9 mouse cellular contexts compared by ENCODE assay signal in genomic region chr17:35549437-35550142, GRCm38 (mm10). TPM values are rescaled to one million over a fixed set of nuclear protein-coding genes. Genes with fewer than 3 reads are reported as not detected.
DNase-seq lines count a peak whose midpoint lies in the region; ATAC-seq and TF ChIP-seq lines count a peak whose summit lies in the region.
"Had no signal": no experiment of that assay in that cellular context is flagged by ENCODE, and none has a peak within 500 bp of the region (broad histone marks: within the 10 kb centered on the region; RNA-seq: fewer than 3 reads in every experiment).

No protein-coding gene starts in this region.

- 0 out of 2 replicates have a peak overlapping the region, but pooled peaks have one; percentile 27 for H3K27ac ChIP-seq in forebrain, embryonic 14.5 days (ENCODE audit: low read depth, low read length)
- H3K27ac ChIP-seq in heart, postnatal 0 days (ENCODE audit: low read depth), result peak overlapping the region; percentile 96
- peak overlapping the region; percentile 88 for H3K27ac ChIP-seq in layer of hippocampus, adult 2 months
- peak overlapping the region; percentile 82 for H3K27ac ChIP-seq in lung, embryonic 16.5 days (ENCODE audit: low read length)
- H3K27ac ChIP-seq in stomach, postnatal 0 days (replicated peaks), result peak overlapping the region; percentile 95
- H3K27ac ChIP-seq: liver, embryonic 15.5 days had no signal

- H3K4me1 ChIP-seq in forebrain, embryonic 14.5 days (ENCODE audit: control insufficient read depth, insufficient read depth, low read length), result 0 out of 2 replicates have a peak, but pooled peaks cover 3% of the 10 kb centered on the region
- peaks cover 31% of the 10 kb centered on the region for H3K4me1 ChIP-seq in heart, postnatal 0 days (ENCODE audit: control insufficient read depth, insufficient read depth)
- peaks cover 14% of the 10 kb centered on the region for H3K4me1 ChIP-seq in lung, embryonic 16.5 days (replicated peaks; ENCODE audit: control insufficient read depth, insufficient read depth, low read length)
- no peaks in the 10 kb centered on the region for H3K4me1 ChIP-seq in stomach, postnatal 0 days (replicated peaks; ENCODE audit: control insufficient read depth, insufficient read depth)
- H3K4me1 ChIP-seq: liver, embryonic 15.5 days had no signal

- peak; percentile 86 for DNase-seq in retina, adult 2 months (ENCODE audit: low read depth, low spot score)
- no peak for DNase-seq in retina, embryonic 14.5 days (ENCODE audit: low spot score)
- DNase-seq in forebrain, embryonic 14.5 days (ENCODE audit: low spot score), result peak; percentile 31
- peak; percentile 97 for DNase-seq in heart, postnatal 0 days (ENCODE audit: low spot score)
- DNase-seq in layer of hippocampus, adult 2 months (ENCODE audit: low spot score in 2 of 2), result peak; percentile 55 to 69
- peak; percentile 75 for DNase-seq in stomach, postnatal 0 days (ENCODE audit: low spot score)
- no peak for DNase-seq in c-Kit-positive CD71-positive TER-119-positive erythroid progenitor cells, embryonic 14.5 days (ENCODE audit: low spot score)

- H3K27me3 ChIP-seq in forebrain, embryonic 14.5 days (replicated peaks; ENCODE audit: control insufficient read depth, insufficient read depth, low read length), result no peaks in the 10 kb centered on the region
- H3K27me3 ChIP-seq in heart, postnatal 0 days (ENCODE audit: control insufficient read depth, insufficient read depth, low read length), result no peaks in the 10 kb centered on the region
- H3K27me3 ChIP-seq in lung, embryonic 16.5 days (ENCODE audit: control insufficient read depth, insufficient read depth, low read depth, low read length), result no peaks in the 10 kb centered on the region
- no peaks in the 10 kb centered on the region for H3K27me3 ChIP-seq in stomach, postnatal 0 days (ENCODE audit: control insufficient read depth, insufficient read depth, low read length)

- 0 out of 2 replicates have a peak overlapping the region, but pooled peaks have one; percentile 2 for H3K4me2 ChIP-seq in forebrain, embryonic 14.5 days (ENCODE audit: low read length)
- peak overlapping the region; percentile 49 for H3K4me2 ChIP-seq in heart, postnatal 0 days (ENCODE audit: low read depth, low read length)
- peak overlapping the region; percentile 28 for H3K4me2 ChIP-seq in lung, embryonic 16.5 days (ENCODE audit: low read depth, low read length)
- peak overlapping the region; percentile 14; the same call in 1 of the 2 replicates for H3K4me2 ChIP-seq in stomach, postnatal 0 days (replicated peaks; ENCODE audit: low read depth)
- H3K4me2 ChIP-seq: liver, embryonic 15.5 days had no signal

- H3K4me3 ChIP-seq in forebrain, embryonic 14.5 days (ENCODE audit: low read depth, low read length), result no peak overlapping the region
- H3K4me3 ChIP-seq in heart, postnatal 0 days (ENCODE audit: low read depth, low read length), result no peak overlapping the region
- no peak overlapping the region; the same call in 1 of the 2 replicates for H3K4me3 ChIP-seq in layer of hippocampus, adult 2 months
- H3K4me3 ChIP-seq in lung, embryonic 16.5 days (ENCODE audit: low read length), result no peak overlapping the region
- H3K4me3 ChIP-seq in stomach, postnatal 0 days (ENCODE audit: low read depth, low read length), result no peak overlapping the region
- H3K4me3 ChIP-seq: liver, embryonic 15.5 days had no signal

- peak; percentile 55; the same call in 1 of the 2 replicates for TF ChIP-seq EP300 in heart, postnatal 0 days (IDR thresholded peaks at IDR 0.05; ENCODE audit: low read depth)
- TF ChIP-seq EP300 in stomach, postnatal 0 days (optimal IDR thresholded peaks at IDR 0.05), result no peak

- H3K9me3 ChIP-seq in forebrain, embryonic 14.5 days (replicated peaks; ENCODE audit: control insufficient read depth, low read length), result no peaks in the 10 kb centered on the region
- no peaks in the 10 kb centered on the region for H3K9me3 ChIP-seq in heart, postnatal 0 days (replicated peaks; ENCODE audit: control insufficient read depth, low read length)
- no peaks in the 10 kb centered on the region for H3K9me3 ChIP-seq in lung, embryonic 16.5 days (ENCODE audit: control insufficient read depth, low read length)
- H3K9me3 ChIP-seq in stomach, postnatal 0 days (ENCODE audit: control insufficient read depth, low read length), result no peaks in the 10 kb centered on the region
- H3K9me3 ChIP-seq: liver, embryonic 15.5 days had no signal

- no peak overlapping the region for H3K9ac ChIP-seq in forebrain, embryonic 14.5 days (ENCODE audit: low read length)
- peak overlapping the region; percentile 28; the same call in 1 of the 2 replicates for H3K9ac ChIP-seq in heart, postnatal 0 days (replicated peaks; ENCODE audit: low read depth, low read length)
- H3K9ac ChIP-seq in lung, embryonic 16.5 days (ENCODE audit: low read length), result peak overlapping the region; percentile 33; the same call in 1 of the 2 replicates
- H3K9ac ChIP-seq in stomach, postnatal 0 days (ENCODE audit: low read length), result peak overlapping the region; percentile 31; the same call in 1 of the 2 replicates
- H3K9ac ChIP-seq: liver, embryonic 15.5 days had no signal

- TF ChIP-seq CTCF in heart, postnatal 0 days (IDR thresholded peaks at IDR 0.05; ENCODE audit: low read depth), result no peak
- TF ChIP-seq CTCF in layer of hippocampus, adult 2 months (conservative IDR thresholded peaks at IDR 0.05), result no peak
- no peak for TF ChIP-seq CTCF in stomach, postnatal 0 days (IDR thresholded peaks at IDR 0.05; ENCODE audit: low read depth)

- H3K36me3 ChIP-seq in forebrain, embryonic 14.5 days (ENCODE audit: control insufficient read depth, insufficient read depth, low read length), result no peaks in the 10 kb centered on the region
- H3K36me3 ChIP-seq in heart, postnatal 0 days (replicated peaks; ENCODE audit: control insufficient read depth, insufficient read depth, low read length), result no peaks in the 10 kb centered on the region
- H3K36me3 ChIP-seq in lung, embryonic 16.5 days (ENCODE audit: control insufficient read depth, insufficient read depth, low read length), result no peaks in the 10 kb centered on the region
- no peaks in the 10 kb centered on the region for H3K36me3 ChIP-seq in stomach, postnatal 0 days (ENCODE audit: control insufficient read depth, insufficient read depth, low read length)
- H3K36me3 ChIP-seq: liver, embryonic 15.5 days had no signal

- 45% methylated on average over 15 of the region's 15 CpGs for WGBS in forebrain, embryonic 14.5 days
- WGBS in heart, postnatal 0 days, result 11% methylated on average over 15 of the region's 15 CpGs
- 25% methylated on average over 15 of the region's 15 CpGs for WGBS in lung, embryonic 16.5 days
- 27% methylated on average over 15 of the region's 15 CpGs for WGBS in stomach, postnatal 0 days

- peak; percentile 52; the same call in 1 of the 2 replicates for ATAC-seq in forebrain, embryonic 14.5 days
- peak; percentile 96 for ATAC-seq in heart, postnatal 0 days (ENCODE audit: insufficient read depth, low read depth)
- peak; percentile 81 for ATAC-seq in lung, embryonic 16.5 days (ENCODE audit: low read depth)
- ATAC-seq in stomach, postnatal 0 days (ENCODE audit: low FRiP score, low TSS enrichment), result peak; percentile 82

RNA-seq across cellular contexts. Expression of gene Cdsn, which starts 2.3 kb away (rescaled TPM):
- 0.06 TPM in 1 of 2 replicates, not detected in the other for polyA plus RNA-seq in forebrain, embryonic 14.5 days (2014; fragmentation: Nextera tagmentation; extraction: Ambion mirVana)
- total RNA-seq in heart, postnatal 0 days (2014; rRNA removed; ENCODE audit: low replicate concordance), result 0.23 and 0.89 TPM in 2 replicates
- polyA plus RNA-seq in heart, postnatal 0 days (2015; fragmentation: Nextera tagmentation; extraction: Ambion mirVana), result 0.37 and 0.48 TPM in 2 replicates
- under 1 TPM in 1 of 2 experiments, not detected in 1; 0.25 TPM for total RNA-seq in layer of hippocampus, adult 2 months (2021)
- polyA plus RNA-seq in lung, embryonic 16.5 days (2015; fragmentation: Nextera tagmentation; extraction: Ambion mirVana), result 0.05 and 0.13 TPM in 2 replicates
- polyA plus RNA-seq in stomach, postnatal 0 days (2015; fragmentation: Nextera tagmentation; extraction: Ambion mirVana), result 106 and 139 TPM in 2 replicates

RNA-seq across cellular contexts. Expression of gene Psors1c2, which starts 16.6 kb away (rescaled TPM):
- 0.28 and 0.36 TPM in 2 replicates for polyA plus RNA-seq in forebrain, embryonic 14.5 days (2014; fragmentation: Nextera tagmentation; extraction: Ambion mirVana)
- total RNA-seq in heart, postnatal 0 days (2014; rRNA removed; ENCODE audit: low replicate concordance), result 1.3 TPM in 1 of 2 replicates, not detected in the other
- polyA plus RNA-seq in heart, postnatal 0 days (2015; fragmentation: Nextera tagmentation; extraction: Ambion mirVana), result 0.14 TPM in 1 of 2 replicates, not detected in the other
- 1 to 10 TPM in 1 of 2 experiments, under 1 TPM in 1; 0.59 to 1.1 TPM for total RNA-seq in layer of hippocampus, adult 2 months (2021)
- polyA plus RNA-seq in lung, embryonic 16.5 days (2015; fragmentation: Nextera tagmentation; extraction: Ambion mirVana), result 0.69 and 0.79 TPM in 2 replicates
- 66.1 and 66.8 TPM in 2 replicates for polyA plus RNA-seq in stomach, postnatal 0 days (2015; fragmentation: Nextera tagmentation; extraction: Ambion mirVana)

RNA-seq across cellular contexts. Expression of gene 2300002M23Rik, which starts 17.7 kb away (rescaled TPM):
- polyA plus RNA-seq in forebrain, embryonic 14.5 days (2014; fragmentation: Nextera tagmentation; extraction: Ambion mirVana), result not detected in 2 replicates
- total RNA-seq in heart, postnatal 0 days (2014; rRNA removed; ENCODE audit: low replicate concordance), result not detected in 2 replicates
- not detected in 2 replicates for polyA plus RNA-seq in heart, postnatal 0 days (2015; fragmentation: Nextera tagmentation; extraction: Ambion mirVana)
- total RNA-seq in layer of hippocampus, adult 2 months (2021), result not detected
- 0.11 TPM in 1 of 2 replicates, not detected in the other for polyA plus RNA-seq in lung, embryonic 16.5 days (2015; fragmentation: Nextera tagmentation; extraction: Ambion mirVana)
- polyA plus RNA-seq in stomach, postnatal 0 days (2015; fragmentation: Nextera tagmentation; extraction: Ambion mirVana), result 234 and 311 TPM in 2 replicates
- polyA plus RNA-seq: liver, embryonic 15.5 days had no signal

RNA-seq across cellular contexts. Expression of gene Cchcr1, which starts 32.7 kb away (rescaled TPM):
- polyA plus RNA-seq in forebrain, embryonic 14.5 days (2014; fragmentation: Nextera tagmentation; extraction: Ambion mirVana), result 4.7 and 6.5 TPM in 2 replicates
- total RNA-seq in heart, postnatal 0 days (2014; rRNA removed; ENCODE audit: low replicate concordance), result 4.8 and 30.8 TPM in 2 replicates
- polyA plus RNA-seq in heart, postnatal 0 days (2015; fragmentation: Nextera tagmentation; extraction: Ambion mirVana), result 4.5 and 4.8 TPM in 2 replicates
- total RNA-seq in layer of hippocampus, adult 2 months (2021), result 10 to 100 TPM; 11.0 to 12.6 TPM
- polyA plus RNA-seq in lung, embryonic 16.5 days (2015; fragmentation: Nextera tagmentation; extraction: Ambion mirVana), result 23.3 and 24.0 TPM in 2 replicates
- 7.1 and 7.4 TPM in 2 replicates for polyA plus RNA-seq in stomach, postnatal 0 days (2015; fragmentation: Nextera tagmentation; extraction: Ambion mirVana)

RNA-seq across cellular contexts. Expression of gene Tcf19, which starts 33.0 kb away (rescaled TPM):
- 40.8 and 48.8 TPM in 2 replicates for polyA plus RNA-seq in forebrain, embryonic 14.5 days (2014; fragmentation: Nextera tagmentation; extraction: Ambion mirVana)
- 58.8 and 68.0 TPM in 2 replicates for total RNA-seq in heart, postnatal 0 days (2014; rRNA removed; ENCODE audit: low replicate concordance)
- 21.3 and 23.3 TPM in 2 replicates for polyA plus RNA-seq in heart, postnatal 0 days (2015; fragmentation: Nextera tagmentation; extraction: Ambion mirVana)
- 1 to 10 TPM; 4.7 to 7.2 TPM for total RNA-seq in layer of hippocampus, adult 2 months (2021)
- 91.9 and 96.7 TPM in 2 replicates for polyA plus RNA-seq in lung, embryonic 16.5 days (2015; fragmentation: Nextera tagmentation; extraction: Ambion mirVana)
- polyA plus RNA-seq in stomach, postnatal 0 days (2015; fragmentation: Nextera tagmentation; extraction: Ambion mirVana), result 32.7 and 34.5 TPM in 2 replicates

Comparison
In these comparisons a context has a peak if more than half of its experiments do, and no peak if none do; other contexts are left out.
1. DNase-seq: peak in retina, adult 2 months (single experiment), forebrain, embryonic 14.5 days (single experiment), heart, postnatal 0 days (single experiment), layer of hippocampus, adult 2 months (2 of 2) and stomach, postnatal 0 days (single experiment); none in retina, embryonic 14.5 days (single experiment) and c-Kit-positive CD71-positive TER-119-positive erythroid progenitor cells, embryonic 14.5 days (single experiment).
2. H3K27ac ChIP-seq: peak in every context shown above with its lines; median percentile 96 in heart, postnatal 0 days; 95 in stomach, postnatal 0 days; 88 in layer of hippocampus, adult 2 months; 82 in lung, embryonic 16.5 days; 27 in forebrain, embryonic 14.5 days.
3. RNA of gene Cdsn, which starts 2.3 kb away (polyA plus RNA-seq): 106 to 139 TPM in stomach, postnatal 0 days; 0.37 to 0.48 TPM in heart, postnatal 0 days, 0.06 TPM in forebrain, embryonic 14.5 days and 0.05 to 0.13 TPM in lung, embryonic 16.5 days; every median in the first group is over 10 times any median in the second.
4. RNA of gene Psors1c2, which starts 16.6 kb away (polyA plus RNA-seq): 66.1 to 66.8 TPM in stomach, postnatal 0 days; 0.69 to 0.79 TPM in lung, embryonic 16.5 days, 0.28 to 0.36 TPM in forebrain, embryonic 14.5 days and 0.14 TPM in heart, postnatal 0 days; every median in the first group is over 10 times any median in the second.
5. RNA of gene 2300002M23Rik, which starts 17.7 kb away (polyA plus RNA-seq): 234 to 311 TPM in stomach, postnatal 0 days; 0.11 TPM in lung, embryonic 16.5 days, not detected in forebrain, embryonic 14.5 days and not detected in heart, postnatal 0 days; every median in the first group is over 100 times any median in the second.
6. Peak in every context shown above with its lines, with median percentiles within 50 percentile points of each other: ATAC-seq and H3K4me2 ChIP-seq.